Mouse (Mus musculus) heart, embryonic 12.5 days (tissue): Measurements from ENCODE around the gene Poc1b. TPM values are rescaled to one million over a fixed set of nuclear protein-coding genes. Genes with fewer than 3 reads are reported as not detected.

Experiments used
- ATAC-seq: fragments of 200-750 bp; cut with Nextera tagmentation; 2 replicates; pipeline ENCODE4 v1.8.0; 2017; ENCODE audit warnings: moderate TSS enrichment, moderate library complexity; ENCODE audit not compliant: insufficient number of reproducible peaks, low FRiP score
- H3K27ac ChIP-seq: fragments of 300-500 bp; sonication (generic); 2 replicates; pipeline ENCODE4 v1.5.1; 2016; ENCODE audit warnings: mild to moderate bottlenecking, moderate library complexity; ENCODE audit not compliant: poor library complexity, severe bottlenecking
- H3K27me3 ChIP-seq: fragments of 300-500 bp; sonication (generic); replicated peaks from 2 replicates; pipeline ENCODE4 v1.6.1; 2016; ENCODE audit warnings: mild to moderate bottlenecking, moderate library complexity
- H3K36me3 ChIP-seq: fragments of 300-500 bp; sonication (generic); 2 replicates; pipeline ENCODE4 v1.6.1; 2016; ENCODE audit warnings: mild to moderate bottlenecking, moderate library complexity
- H3K4me1 ChIP-seq: fragments of 300-500 bp; sonication (generic); replicated peaks from 2 replicates; pipeline ENCODE4 v1.6.1; 2016; ENCODE audit warnings: mild to moderate bottlenecking
- H3K4me2 ChIP-seq: fragments of 300-500 bp; sonication (generic); 2 replicates; pipeline ENCODE4 v1.6.1; 2016; ENCODE audit warnings: mild to moderate bottlenecking, moderate library complexity
- H3K4me3 ChIP-seq: fragments of 300-500 bp; sonication (generic); 2 replicates; pipeline ENCODE4 v1.5.1; 2016; ENCODE audit warnings: mild to moderate bottlenecking
- H3K9ac ChIP-seq: fragments of 300-500 bp; sonication (generic); 2 replicates; pipeline ENCODE4 v1.6.1; 2016; ENCODE audit warnings: mild to moderate bottlenecking, moderate library complexity
- H3K9me3 ChIP-seq: fragments of 300-500 bp; sonication (generic); replicated peaks from 2 replicates; pipeline ENCODE4 v1.6.1; 2016; ENCODE audit warnings: mild to moderate bottlenecking, moderate library complexity
- WGBS: fragments of 180-500 bp; shearing (Covaris S2); methylation state at CpG from one replicate; pipeline ENCODE4 v1.1.7; 2016; 5-methylcytosine and 5-hydroxymethylcytosine counted together
- polyA plus RNA-seq: library from polyadenylated mRNA; unstranded; fragments of >200 nt; fragmentation: Nextera tagmentation; extraction: Ambion mirVana; gene quantifications from 2 replicates; pipeline ENCODE4 v1.2.1, GENCODE M21; 2016

The Poc1b gene
- polyA plus RNA-seq, 1 experiment from 2014 or later = 11.2 TPM

GRCm38 (mm10) chr10:99086029-99086428 lies 20.8 kb upstream of the Poc1b start:
- 65% methylated on average over 6 of the region's 6 CpGs for WGBS
- no peak for ATAC-seq
- no peaks in the 10 kb centered on the region; the same call in 1 of the 2 replicates for H3K27me3 ChIP-seq

GRCm38 (mm10) chr10:99089906-99090305 lies 16.9 kb upstream of the Poc1b start:
- Histone ChIP-seq H3K4me2 (no peak overlapping the region), H3K4me3 (no peak overlapping the region), H3K4me1 (no peaks in the 10 kb centered on the region), H3K27me3 (no peaks in the 10 kb centered on the region; the same call in 1 of the 2 replicates), H3K27ac (no peak overlapping the region), H3K9ac (no peak overlapping the region), H3K9me3 (no peaks in the 10 kb centered on the region), H3K36me3 (no peaks in the 10 kb centered on the region)
- 73% methylated on average over 6 of the region's 6 CpGs for WGBS
- ATAC-seq = no peak

More at GRCm38 (mm10) chr10:99086029-99086428, 20.8 kb upstream of the Poc1b start:
- Histone ChIP-seq H3K4me2 (no peak overlapping the region), H3K36me3 (no peaks in the 10 kb centered on the region), H3K27ac (no peak overlapping the region), H3K9me3 (no peaks in the 10 kb centered on the region), H3K4me3 (no peak overlapping the region), H3K4me1 (peaks cover 13% of the 10 kb centered on the region), H3K9ac (no peak overlapping the region)

- ATAC-seq = no peak
- no peaks in the 10 kb centered on the region for H3K36me3 ChIP-seq
- no peak overlapping the region for H3K4me3 ChIP-seq
- H3K4me1 ChIP-seq = no peaks in the 10 kb centered on the region
- no peak overlapping the region for H3K9ac ChIP-seq
- WGBS = 78% methylated on average over 2 of the region's 2 CpGs
- no peak overlapping the region for H3K4me2 ChIP-seq
- H3K9me3 ChIP-seq = no peaks in the 10 kb centered on the region
- H3K27ac ChIP-seq = no peak overlapping the region
- H3K27me3 ChIP-seq = no peaks in the 10 kb centered on the region
Observed at GRCm38 (mm10) chr10:99093364-99093763, 13.5 kb upstream of the Poc1b start.

GRCm38 (mm10) chr10:99095114-99095513 lies 11.7 kb upstream of the Poc1b start:
- ATAC-seq = no peak
- Histone ChIP-seq H3K4me2 (no peak overlapping the region), H3K9me3 (no peaks in the 10 kb centered on the region), H3K9ac (no peak overlapping the region), H3K27ac (no peak overlapping the region), H3K4me1 (no peaks in the 10 kb centered on the region), H3K27me3 (no peaks in the 10 kb centered on the region), H3K36me3 (no peaks in the 10 kb centered on the region), H3K4me3 (no peak overlapping the region)
- WGBS = 67% methylated on average over 2 of the region's 2 CpGs

GRCm38 (mm10) chr10:99097374-99097773 lies 9.5 kb upstream of the Poc1b start:
- 71% methylated on average over 10 of the region's 10 CpGs for WGBS
- no peak overlapping the region for H3K4me2 ChIP-seq
- no peak overlapping the region for H3K4me3 ChIP-seq
- no peak overlapping the region for H3K9ac ChIP-seq
- no peaks in the 10 kb centered on the region for H3K27me3 ChIP-seq
- no peak overlapping the region for H3K27ac ChIP-seq
- H3K4me1 ChIP-seq = no peaks in the 10 kb centered on the region
- no peaks in the 10 kb centered on the region for H3K9me3 ChIP-seq
- H3K36me3 ChIP-seq = no peaks in the 10 kb centered on the region
- ATAC-seq = no peak

GRCm38 (mm10) chr10:99105522-99105921 lies 1.3 kb upstream of the Poc1b start:
- H3K27me3 ChIP-seq = no peaks in the 10 kb centered on the region
- no peak overlapping the region for H3K9ac ChIP-seq
- no peak overlapping the region for H3K4me2 ChIP-seq
- H3K36me3 ChIP-seq = peaks cover 14% of the 10 kb centered on the region
- ATAC-seq = no peak
- WGBS = 82% methylated on average over 3 of the region's 3 CpGs
- peaks cover 11% of the 10 kb centered on the region for H3K4me1 ChIP-seq
- H3K27ac ChIP-seq = no peak overlapping the region
- H3K4me3 ChIP-seq = no peak overlapping the region
- no peaks in the 10 kb centered on the region for H3K9me3 ChIP-seq

GRCm38 (mm10) chr10:99106311-99106702 lies 529 bp upstream of the Poc1b start:
- no peaks in the 10 kb centered on the region for H3K9me3 ChIP-seq
- H3K9ac ChIP-seq = peak overlapping the region; percentile 93
- peak overlapping the region; percentile 61; the same call in 1 of the 2 replicates for H3K27ac ChIP-seq
- peaks cover 11% of the 10 kb centered on the region for H3K4me1 ChIP-seq
- H3K36me3 ChIP-seq = peaks cover 20% of the 10 kb centered on the region
- WGBS = 42% methylated on average over 8 of the region's 8 CpGs
- H3K4me2 ChIP-seq = peak overlapping the region; percentile 99
- H3K27me3 ChIP-seq = no peaks in the 10 kb centered on the region
- ATAC-seq = no peak
- H3K4me3 ChIP-seq = peak overlapping the region; percentile 96

- ATAC-seq = peak; percentile 89
- no peaks in the 10 kb centered on the region for H3K9me3 ChIP-seq
- peak within 1 kb of the TSS; percentile 96 for H3K4me3 ChIP-seq
- H3K4me1 ChIP-seq = peaks cover 11% of the 10 kb centered on the region
- peak within 1 kb of the TSS; percentile 93 for H3K9ac ChIP-seq
- no peaks in the 10 kb centered on the region for H3K27me3 ChIP-seq
- peak within 1 kb of the TSS; percentile 99 for H3K4me2 ChIP-seq
- peak within 1 kb of the TSS; percentile 61 for H3K27ac ChIP-seq
- under 1% methylated on average over 22 of the region's 22 CpGs for WGBS
- peaks cover 20% of the 10 kb centered on the region for H3K36me3 ChIP-seq
Observed at GRCm38 (mm10) chr10:99107964-99108363, 1.1 kb downstream of the Poc1b start, which contains the start of gene Galnt4. Galnt4 (plus strand) TSS chr10:99108159.

GRCm38 (mm10) chr10:99108431-99108982 lies 1.7 kb downstream of the Poc1b start:
- Histone ChIP-seq H3K4me3 (peak overlapping the region; percentile 96), H3K36me3 (peaks cover 20% of the 10 kb centered on the region), H3K4me1 (peaks cover 14% of the 10 kb centered on the region), H3K27me3 (no peaks in the 10 kb centered on the region), H3K27ac (0 out of 2 replicates have a peak overlapping the region, but pooled peaks have one; percentile 28), H3K9ac (peak overlapping the region; percentile 93), H3K9me3 (no peaks in the 10 kb centered on the region), H3K4me2 (peak overlapping the region; percentile 99)
- 26% methylated on average over 12 of the region's 12 CpGs for WGBS
- no peak for ATAC-seq

GRCm38 (mm10) chr10:99113533-99113932 lies 6.7 kb downstream of the Poc1b start:
- Histone ChIP-seq H3K27me3 (no peaks in the 10 kb centered on the region), H3K9me3 (no peaks in the 10 kb centered on the region), H3K27ac (no peak overlapping the region), H3K4me2 (no peak overlapping the region), H3K36me3 (peaks cover 20% of the 10 kb centered on the region), H3K4me1 (peaks cover 28% of the 10 kb centered on the region), H3K9ac (no peak overlapping the region), H3K4me3 (no peak overlapping the region)
- WGBS = 47% methylated on average over 3 of the region's 3 CpGs
- no peak for ATAC-seq

GRCm38 (mm10) chr10:99114295-99114694 lies 7.5 kb downstream of the Poc1b start:
- Histone ChIP-seq H3K27me3 (no peaks in the 10 kb centered on the region), H3K36me3 (peaks cover 16% of the 10 kb centered on the region), H3K4me2 (no peak overlapping the region), H3K9ac (no peak overlapping the region), H3K27ac (no peak overlapping the region), H3K4me3 (no peak overlapping the region), H3K4me1 (peaks cover 27% of the 10 kb centered on the region), H3K9me3 (no peaks in the 10 kb centered on the region)
- no peak for ATAC-seq
- 84% methylated on average over 8 of the region's 8 CpGs for WGBS
